Mouse (Mus musculus) right cerebral cortex, postnatal 14 days (tissue): ENCODE measurements around the gene Haus7.

Experiments
- DNase-seq: peaks from one replicate; pipeline ENCODE4 v3.0.0; 2022

The Haus7 gene

GRCm38 (mm10) chrX:73458877-73459392, at the start of gene Haus7:
Gene Haus7 (minus strand): TSS chrX:73459044.
- DNase-seq, result peak; percentile 86

- no peak for DNase-seq
Observed at GRCm38 (mm10) chrX:73506577-73506976, 47.7 kb upstream of the Haus7 start.

- no peak for DNase-seq
Observed at GRCm38 (mm10) chrX:73505130-73505735, 46.4 kb upstream of the Haus7 start.

GRCm38 (mm10) chrX:73496746-73497145, 37.9 kb upstream of the Haus7 start:
- no peak for DNase-seq

GRCm38 (mm10) chrX:73493567-73493966, 34.7 kb upstream of the Haus7 start:
- peak; percentile 44 for DNase-seq

- no peak for DNase-seq
Observed at GRCm38 (mm10) chrX:73490804-73491203, 32.0 kb upstream of the Haus7 start.

GRCm38 (mm10) chrX:73490186-73490585, 31.3 kb upstream of the Haus7 start:
- DNase-seq, result no peak

GRCm38 (mm10) chrX:73486920-73487319, 28.1 kb upstream of the Haus7 start:
- no peak for DNase-seq

GRCm38 (mm10) chrX:73484870-73485269, 26.0 kb upstream of the Haus7 start:
- DNase-seq, result no peak

GRCm38 (mm10) chrX:73484076-73484475, 25.2 kb upstream of the Haus7 start:
- DNase-seq, result no peak

GRCm38 (mm10) chrX:73483484-73483810, 24.6 kb upstream of the Haus7 start, which contains the start of gene Bgn:
Gene Bgn (plus strand): TSS chrX:73483602.
- DNase-seq, result no peak

GRCm38 (mm10) chrX:73482643-73483483, 24.0 kb upstream of the Haus7 start:
- no peak for DNase-seq

- no peak for DNase-seq
Observed at GRCm38 (mm10) chrX:73480334-73480733, 21.5 kb upstream of the Haus7 start.

- no peak for DNase-seq
Observed at GRCm38 (mm10) chrX:73479656-73480055, 20.8 kb upstream of the Haus7 start.

- no peak for DNase-seq
Observed at GRCm38 (mm10) chrX:73477500-73477899, 18.7 kb upstream of the Haus7 start.

- DNase-seq, result no peak
Observed at GRCm38 (mm10) chrX:73476621-73477020, 17.8 kb upstream of the Haus7 start.

- DNase-seq, result no peak
Observed at GRCm38 (mm10) chrX:73475658-73476256, 16.9 kb upstream of the Haus7 start.

- DNase-seq, result no peak
Observed at GRCm38 (mm10) chrX:73474340-73475165, 15.7 kb upstream of the Haus7 start.

GRCm38 (mm10) chrX:73471764-73472163, 12.9 kb upstream of the Haus7 start:
- DNase-seq, result no peak

GRCm38 (mm10) chrX:73468752-73469151, 9.9 kb upstream of the Haus7 start:
- DNase-seq, result no peak

GRCm38 (mm10) chrX:73468330-73468729, 9.5 kb upstream of the Haus7 start:
- no peak for DNase-seq

GRCm38 (mm10) chrX:73467446-73468241, 8.8 kb upstream of the Haus7 start:
- no peak for DNase-seq
